ENCODE assay signal across 7 mouse cellular contexts in genomic region chr4:146603578-146604399, GRCm38 (mm10). TPM values are rescaled to one million over a fixed set of nuclear protein-coding genes. Genes with fewer than 3 reads are reported as not detected.
DNase-seq lines count a peak whose midpoint lies in the region; ATAC-seq and TF ChIP-seq lines count a peak whose summit lies in the region.
"Not testable (repeated sequence)": the region's sequence is repeated elsewhere in the genome, so short reads cannot be mapped to it uniquely, and the experiment has no call there.

No protein-coding gene starts in this region.

- H3K4me2 ChIP-seq in forebrain, embryonic 11.5 days (ENCODE audit: low read depth, low read length, severe bottlenecking): peak overlapping the region; percentile 38; the same call in 1 of the 2 replicates
- H3K4me2 ChIP-seq in heart, embryonic 13.5 days: peak overlapping the region; percentile 63
- H3K4me2 ChIP-seq in intestine, embryonic 14.5 days (ENCODE audit: low read length): peak overlapping the region; percentile 34; the same call in 1 of the 2 replicates
- peak overlapping the region; percentile 35 for H3K4me2 ChIP-seq in limb, embryonic 14.5 days (replicated peaks; ENCODE audit: low read depth, low read length, severe bottlenecking)
- H3K4me2 ChIP-seq in neural tube, embryonic 15.5 days: peak overlapping the region; percentile 46

- ATAC-seq in forebrain, embryonic 11.5 days (replicated peaks; ENCODE audit: low FRiP score): peak; percentile 95
- ATAC-seq in heart, embryonic 13.5 days (ENCODE audit: extremely low read depth, insufficient number of reproducible peaks, low FRiP score, low TSS enrichment): peak; percentile 66
- ATAC-seq in intestine, embryonic 14.5 days (replicated peaks; ENCODE audit: low FRiP score, low TSS enrichment, low read depth): peak; percentile 94
- ATAC-seq in limb, embryonic 14.5 days (ENCODE audit: low FRiP score, low read depth): peak; percentile 76
- peak; percentile 83 for ATAC-seq in megakaryocyte progenitor cell, adult 5-6 weeks (replicated peaks; ENCODE audit: poor library complexity)
- peak; percentile 87 for ATAC-seq in neural tube, embryonic 15.5 days (ENCODE audit: low FRiP score)

- peak; percentile 2 for DNase-seq in adrenal gland, adult 2 months
- peak; percentile 46 for DNase-seq in forebrain, embryonic 11.5 days (ENCODE audit: low spot score)
- DNase-seq in intestine, embryonic 14.5 days (ENCODE audit: low spot score): peak; percentile 50
- DNase-seq in limb, embryonic 14.5 days (ENCODE audit: low spot score): peak; percentile 4

- not testable (repeated sequence) for H3K27ac ChIP-seq in forebrain, embryonic 11.5 days (ENCODE audit: low read depth, low read length); heart, embryonic 13.5 days (replicated peaks); intestine, embryonic 14.5 days (ENCODE audit: low read depth); limb, embryonic 14.5 days (replicated peaks; ENCODE audit: low read depth, low read length); neural tube, embryonic 15.5 days (replicated peaks)

- H3K4me3 ChIP-seq in forebrain, embryonic 11.5 days (ENCODE audit: low read depth, low read length): not testable (repeated sequence)
- H3K4me3 ChIP-seq in heart, embryonic 13.5 days: peak overlapping the region; percentile 45
- peak overlapping the region; percentile 23; the same call in 1 of the 2 replicates for H3K4me3 ChIP-seq in intestine, embryonic 14.5 days (ENCODE audit: low read depth, low read length)
- 0 out of 2 replicates have a peak overlapping the region, but pooled peaks have one; percentile 10 for H3K4me3 ChIP-seq in limb, embryonic 14.5 days (replicated peaks; ENCODE audit: low read length)
- peak overlapping the region; percentile 26 for H3K4me3 ChIP-seq in neural tube, embryonic 15.5 days (replicated peaks)

- 4% methylated on average over 22 of the region's 53 CpGs for whole genome bisulfite sequencing in forebrain, embryonic 11.5 days
- 2% methylated on average over 23 of the region's 53 CpGs for WGBS in heart, embryonic 13.5 days
- 3% methylated on average over 13 of the region's 53 CpGs for WGBS in intestine, embryonic 14.5 days
- 13% methylated on average over 17 of the region's 53 CpGs for WGBS in limb, embryonic 14.5 days
- 8% methylated on average over 27 of the region's 53 CpGs for WGBS in neural tube, embryonic 15.5 days

- H3K9ac ChIP-seq in forebrain, embryonic 11.5 days (ENCODE audit: low read length); intestine, embryonic 14.5 days (ENCODE audit: low read length); neural tube, embryonic 15.5 days (replicated peaks): not testable (repeated sequence)
- peak overlapping the region; percentile 68 for H3K9ac ChIP-seq in heart, embryonic 13.5 days
- H3K9ac ChIP-seq in limb, embryonic 14.5 days (ENCODE audit: low read depth, low read length, severe bottlenecking): peak overlapping the region; percentile 38; the same call in 1 of the 2 replicates

- not testable (repeated sequence) for H3K4me1 ChIP-seq in forebrain, embryonic 11.5 days (replicated peaks; ENCODE audit: control insufficient read depth, insufficient read depth, low read length); heart, embryonic 13.5 days; intestine, embryonic 14.5 days (replicated peaks; ENCODE audit: control insufficient read depth, insufficient read depth, low read length); limb, embryonic 14.5 days (ENCODE audit: control insufficient read depth, insufficient read depth, low read length); neural tube, embryonic 15.5 days

- not testable (repeated sequence) for H3K36me3 ChIP-seq in forebrain, embryonic 11.5 days (ENCODE audit: control insufficient read depth, insufficient read depth, low read length); heart, embryonic 13.5 days; intestine, embryonic 14.5 days (ENCODE audit: control insufficient read depth, insufficient read depth, low read length); limb, embryonic 14.5 days (ENCODE audit: control insufficient read depth, insufficient read depth, low read length); neural tube, embryonic 15.5 days

- not testable (repeated sequence) for H3K27me3 ChIP-seq in forebrain, embryonic 11.5 days (ENCODE audit: control insufficient read depth, insufficient read depth, low read length); heart, embryonic 13.5 days (replicated peaks); intestine, embryonic 14.5 days (replicated peaks; ENCODE audit: control insufficient read depth, insufficient read depth, low read length); limb, embryonic 14.5 days (ENCODE audit: control insufficient read depth, insufficient read depth, low read length); neural tube, embryonic 15.5 days (replicated peaks)

- not testable (repeated sequence) for H3K9me3 ChIP-seq in forebrain, embryonic 11.5 days (ENCODE audit: control insufficient read depth, low read length); heart, embryonic 13.5 days; intestine, embryonic 14.5 days (ENCODE audit: control insufficient read depth, low read length); limb, embryonic 14.5 days (ENCODE audit: control insufficient read depth, low read length); neural tube, embryonic 15.5 days (replicated peaks)

- not testable (repeated sequence) for TF ChIP-seq POLR2A in limb, embryonic 14.5 days (IDR thresholded peaks at IDR 0.05; ENCODE audit: borderline replicate concordance, extremely low read depth, insufficient read depth, insufficient read length)

RNA-seq across cellular contexts. Expression of gene Zfp993, which starts 7.0 kb away (rescaled TPM):
- total RNA-seq in adrenal gland, adult 2 months (2021): 1 to 10 TPM; 3.1 to 8.2 TPM
- polyA plus RNA-seq in adrenal gland, adult 2 months (2012; rRNA removed): not detected in 2 replicates
- polyA plus RNA-seq in forebrain, embryonic 11.5 days (2014; fragmentation: Nextera tagmentation; extraction: Ambion mirVana): 1.9 and 2.5 TPM in 2 replicates
- polyA plus RNA-seq in heart, embryonic 13.5 days (2015; fragmentation: Nextera tagmentation; extraction: Ambion mirVana): 2.9 and 6.3 TPM in 2 replicates
- polyA plus RNA-seq in intestine, embryonic 14.5 days (2014; fragmentation: Nextera tagmentation; extraction: Ambion mirVana): 2.2 and 4.9 TPM in 2 replicates
- 2.4 and 3.3 TPM in 2 replicates for polyA plus RNA-seq in limb, embryonic 14.5 days (2012; rRNA removed)
- 2.3 and 2.9 TPM in 2 replicates for polyA plus RNA-seq in limb, embryonic 14.5 days (2014; fragmentation: Nextera tagmentation; extraction: Ambion mirVana)
- total RNA-seq in megakaryocyte progenitor cell, adult 5-6 weeks (2015): 54.2 and 86.1 TPM in 2 replicates
- 25.3 and 28.9 TPM in 2 replicates for total RNA-seq in megakaryocyte progenitor cell, adult 5-6 weeks (2017)
- 2.9 and 8.2 TPM in 2 replicates for polyA plus RNA-seq in neural tube, embryonic 15.5 days (2015; fragmentation: Nextera tagmentation; extraction: Ambion mirVana)
